Mouse (Mus musculus) adipocyte (in vitro differentiated cells): ENCODE results near the gene Ano5.

Experiments used
- DNase-seq: peaks from one replicate; pipeline ENCODE4 v3.0.0-alpha.2; 2016; ENCODE audit warnings: low spot score

Gene Ano5

DNA sequence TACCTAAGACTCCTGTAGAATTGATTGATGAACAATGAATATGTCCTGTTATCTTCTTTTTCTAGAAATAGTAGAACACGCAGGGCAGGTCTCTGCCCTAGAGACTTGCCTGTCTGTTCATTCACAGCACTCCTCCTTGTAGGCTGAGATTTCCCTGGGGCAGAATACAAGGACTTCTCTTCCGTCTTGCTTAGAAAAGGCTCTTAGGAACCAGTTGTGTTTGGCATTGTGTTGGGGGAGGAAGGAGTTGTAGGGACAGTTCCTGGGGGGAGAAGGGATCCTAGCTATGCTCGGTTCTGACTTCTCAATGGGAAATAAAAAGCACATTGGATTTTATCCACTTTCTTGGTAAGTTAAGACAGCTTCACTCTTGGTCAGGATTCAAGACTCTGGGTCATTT, 118.4 kb downstream of the Ano5 start:
- DNase-seq = no peak

DNA sequence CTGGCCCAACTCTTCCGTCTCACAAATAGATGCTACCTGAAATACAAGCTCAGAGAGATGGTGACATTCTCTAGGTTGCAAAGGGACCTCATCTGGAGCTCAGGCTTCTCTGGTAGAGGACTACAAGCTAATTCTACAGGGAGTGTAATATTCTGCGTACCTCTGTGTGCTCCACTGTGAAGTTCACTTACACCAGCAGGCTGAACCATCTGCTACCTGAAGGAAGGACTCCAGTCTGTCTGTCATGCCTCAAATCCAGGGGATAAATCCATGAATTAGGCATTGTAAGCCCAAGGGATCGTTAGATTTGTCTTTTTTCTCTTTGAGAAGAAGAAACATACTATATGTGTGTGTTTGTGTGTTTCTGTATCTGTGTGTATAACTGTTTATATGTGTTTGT, 120.3 kb downstream of the Ano5 start:
- no peak for DNase-seq

DNA sequence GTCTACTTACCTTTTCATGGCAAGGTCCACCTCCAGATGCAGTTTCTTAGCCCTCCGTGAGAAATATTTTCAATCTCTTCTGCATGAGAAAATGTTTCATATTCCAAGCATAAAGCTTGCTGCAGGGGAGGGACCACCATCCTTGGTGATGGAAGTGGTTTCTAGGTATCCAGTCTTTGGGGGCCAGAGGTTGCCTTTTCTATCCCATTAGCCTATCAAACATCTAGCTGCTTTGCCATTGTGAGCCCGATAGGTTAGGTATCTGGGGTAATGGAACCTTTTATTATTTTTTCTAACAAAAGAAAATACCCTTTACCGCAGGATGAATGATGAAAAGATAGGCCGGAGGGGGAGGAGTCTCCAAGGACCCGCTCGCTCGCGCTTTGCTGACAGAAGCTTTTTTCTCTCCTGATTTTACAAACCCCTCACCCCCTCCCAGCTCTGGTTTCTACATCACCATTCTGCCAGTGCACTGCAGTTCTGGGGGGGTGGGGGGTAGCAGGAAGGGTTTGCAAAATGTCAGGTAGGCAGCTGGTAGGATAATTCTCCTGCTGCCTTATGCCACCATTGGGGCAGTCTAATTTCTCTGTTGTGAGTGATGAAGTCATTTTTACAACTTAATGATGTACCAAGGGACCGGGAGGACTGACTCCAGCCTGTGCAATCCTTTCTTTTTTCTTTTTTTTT, 121.9 kb downstream of the Ano5 start:
- DNase-seq = no peak

DNA sequence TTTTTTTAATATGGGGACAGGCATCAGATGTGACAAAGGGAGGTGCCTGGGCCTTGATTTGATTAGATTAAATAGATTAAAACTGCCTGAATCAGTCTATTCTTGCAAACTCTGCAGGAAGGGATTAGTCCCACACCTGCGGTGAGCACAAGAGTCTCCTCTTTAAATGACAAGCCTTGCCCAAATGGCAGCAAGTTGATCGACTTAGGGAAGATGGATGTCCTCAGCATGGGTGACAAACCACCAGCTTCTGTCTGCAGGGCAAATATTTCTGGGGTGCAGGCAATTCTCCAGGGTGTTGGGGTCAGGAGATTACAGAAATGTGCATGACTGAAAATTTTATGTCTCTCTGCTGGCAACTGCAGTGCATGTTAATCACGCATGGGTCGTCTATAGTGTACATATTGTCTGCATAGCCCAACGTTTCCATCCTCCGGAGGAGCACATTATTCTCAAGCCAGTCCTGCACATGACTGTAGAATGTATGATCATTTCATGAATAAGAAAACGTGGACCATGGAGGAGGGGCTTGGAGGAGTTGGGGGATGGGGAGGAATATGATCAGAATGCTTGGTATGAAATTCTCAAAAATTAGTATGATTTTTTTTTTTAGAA, 122.5 kb downstream of the Ano5 start:
- DNase-seq = no peak
